Mouse (Mus musculus) inflammation-experienced regulatory T-cells, adult 6 months (primary cell): ENCODE data around the gene Mid1. TPM values are rescaled to one million over a fixed set of nuclear protein-coding genes. Genes with fewer than 3 reads are reported as not detected.
"Not testable (repeated sequence)": the region's sequence is repeated elsewhere in the genome, so short reads cannot be mapped to it uniquely, and the experiment has no call there.

Experiments
- ATAC-seq: one replicate; pipeline ENCODE4 v1.8.0; 2017
- polyA plus RNA-seq, 3 experiments: library from polyadenylated mRNA; unstranded; fragments of 100-300 nt; shearing (Covaris generic); gene quantifications; one replicate each; pipeline ENCODE4 v1.2.1; 2017

Gene Mid1
- polyA plus RNA-seq, 3 experiments from 2014 or later = 0.80 to 3.3 (median 1.5) TPM

DNA sequence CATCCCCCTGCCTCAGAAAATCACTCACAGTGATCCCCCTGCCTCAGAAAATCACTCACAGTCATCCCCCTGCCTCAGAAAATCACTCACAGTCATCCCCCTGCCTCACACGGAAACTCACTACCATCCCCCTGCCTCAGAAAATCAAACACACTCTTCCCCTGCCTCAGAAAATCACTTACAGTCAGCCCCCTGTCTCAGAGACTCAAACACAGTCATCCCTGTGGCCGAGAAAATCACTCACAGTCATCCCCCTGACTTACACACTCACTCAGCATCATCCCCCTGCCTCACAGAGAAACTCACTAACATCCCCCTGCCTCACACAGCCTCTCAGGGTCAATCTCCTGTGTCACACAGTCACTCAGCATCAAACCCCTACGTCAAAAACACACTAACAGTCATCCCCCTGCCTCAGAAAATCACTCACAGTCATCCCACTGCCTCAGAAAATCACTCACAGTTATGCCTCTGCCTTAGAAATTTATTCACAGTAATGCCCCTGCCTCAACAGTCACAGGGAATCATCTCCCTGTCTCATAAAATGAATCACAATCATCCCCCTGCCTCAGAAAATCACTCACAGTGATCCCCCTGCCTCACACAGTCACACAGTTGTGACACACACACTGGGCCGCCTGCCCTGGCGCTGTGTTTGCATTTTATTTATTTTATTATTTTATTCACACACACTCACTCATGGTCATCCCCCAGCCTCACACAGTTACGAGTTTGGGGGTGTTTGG is 315.8 kb downstream of the Mid1 start:
- ATAC-seq = not testable (repeated sequence)

GRCm38 (mm10) chrX:170001388-170001695 is 316.3 kb downstream of the Mid1 start:
- ATAC-seq = not testable (repeated sequence)

GRCm38 (mm10) chrX:170002510-170003197 is 317.7 kb downstream of the Mid1 start:
- not testable (repeated sequence) for ATAC-seq

DNA sequence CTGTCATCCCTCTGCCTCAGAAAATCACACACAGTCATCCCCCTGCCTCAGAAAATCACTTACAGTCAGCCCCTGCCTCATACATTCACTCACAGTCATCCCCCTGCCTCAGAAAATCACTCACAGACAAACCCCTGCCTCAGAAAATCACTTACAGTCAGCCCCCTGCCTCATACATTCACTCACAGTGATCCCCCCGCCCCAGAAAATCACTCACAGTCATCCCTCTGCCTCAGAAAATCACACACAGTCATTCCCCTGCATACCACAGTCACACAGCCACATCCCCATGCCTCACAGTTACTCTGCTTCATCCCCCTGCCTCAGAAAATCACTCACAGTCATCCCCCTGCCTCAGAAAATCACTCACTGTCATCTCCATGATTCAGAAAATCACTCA is 318.5 kb downstream of the Mid1 start:
- not testable (repeated sequence) for ATAC-seq

GRCm38 (mm10) chrX:170004236-170004635 is 319.2 kb downstream of the Mid1 start:
- ATAC-seq = not testable (repeated sequence)

DNA sequence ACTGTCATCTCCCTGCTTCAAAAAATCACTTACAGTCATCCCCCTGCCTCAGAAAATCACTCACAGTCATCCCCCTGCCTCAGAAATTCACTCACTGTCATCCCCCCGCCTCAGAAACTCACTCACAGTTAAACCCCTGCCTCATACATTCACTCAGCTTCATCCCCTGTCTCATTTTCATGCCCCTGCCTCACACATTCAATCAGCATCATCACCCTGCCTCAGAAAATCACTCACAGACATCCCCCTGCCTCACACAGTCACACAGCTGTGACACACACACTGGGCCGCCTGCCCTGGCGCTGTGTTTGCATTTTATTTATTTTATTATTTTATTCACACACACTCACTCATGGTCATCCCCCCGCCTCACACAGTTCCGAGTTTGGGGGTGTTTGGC is 319.8 kb downstream of the Mid1 start:
- not testable (repeated sequence) for ATAC-seq

DNA sequence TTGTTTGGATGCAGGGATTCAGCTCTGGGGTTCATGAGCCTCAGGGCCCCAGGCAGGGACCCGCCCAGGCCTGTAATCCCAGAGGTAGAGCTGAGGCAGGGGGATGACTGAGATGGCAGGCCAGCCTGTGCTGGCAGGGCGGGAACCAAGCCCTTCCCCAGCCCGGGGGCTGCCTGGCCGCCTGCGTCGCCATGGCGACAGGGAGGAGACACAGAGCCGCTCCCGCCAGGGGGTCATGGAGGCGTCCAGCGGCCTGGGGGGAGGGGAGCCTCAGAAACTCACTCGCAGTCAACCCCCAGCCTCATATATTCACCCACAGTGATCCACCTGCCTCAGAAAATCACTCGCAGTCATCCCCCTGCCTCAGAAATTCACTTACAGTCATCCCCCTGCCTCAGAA is 320.2 kb downstream of the Mid1 start:
- ATAC-seq = not testable (repeated sequence)

- not testable (repeated sequence) for ATAC-seq
Measured at GRCm38 (mm10) chrX:170005695-170006297, 320.8 kb downstream of the Mid1 start.

DNA sequence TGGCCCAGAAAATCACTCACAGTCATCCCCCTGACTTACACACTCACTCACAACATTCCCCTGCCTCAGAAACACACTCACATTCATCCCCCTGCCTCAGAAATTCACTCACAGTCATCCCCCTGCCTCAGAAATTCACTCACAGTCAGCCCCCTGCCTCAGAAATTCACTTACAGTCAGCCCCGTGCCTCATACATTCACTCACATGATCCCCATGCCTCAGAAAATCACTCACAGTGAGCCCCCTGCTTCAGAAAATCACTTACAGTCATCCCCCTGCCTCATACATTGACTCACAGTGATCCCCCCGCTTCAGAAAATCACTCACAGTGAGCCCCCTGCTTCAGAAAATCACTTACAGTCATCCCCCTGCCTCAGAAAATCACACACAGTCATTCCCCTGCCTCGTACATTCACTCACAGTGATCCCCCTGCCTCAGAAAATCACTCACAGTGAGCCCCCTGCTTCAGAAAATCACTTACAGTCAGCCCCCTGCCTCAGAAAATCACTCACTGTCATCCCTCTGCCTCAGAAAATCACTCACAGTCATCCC is 321.8 kb downstream of the Mid1 start:
- not testable (repeated sequence) for ATAC-seq

- ATAC-seq = not testable (repeated sequence)
Measured at GRCm38 (mm10) chrX:170007375-170008178, 322.6 kb downstream of the Mid1 start.

GRCm38 (mm10) chrX:170008179-170008467 is 323.1 kb downstream of the Mid1 start:
- ATAC-seq = not testable (repeated sequence)

DNA sequence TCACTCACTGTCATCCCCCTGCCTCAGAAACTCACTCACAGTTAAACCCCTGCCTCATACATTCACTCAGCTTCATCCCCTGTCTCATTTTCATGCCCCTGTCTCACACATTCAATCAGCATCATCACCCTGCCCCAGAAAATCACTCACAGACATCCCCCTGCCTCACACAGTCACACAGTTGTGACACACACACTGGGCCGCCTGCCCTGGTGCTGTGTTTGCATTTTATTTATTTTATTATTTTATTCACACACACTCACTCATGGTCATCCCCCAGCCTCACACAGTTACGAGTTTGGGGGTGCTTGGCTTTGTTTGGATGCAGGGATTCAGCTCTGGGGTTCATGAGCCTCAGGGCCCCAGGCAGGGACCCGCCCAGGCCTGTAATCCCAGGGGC is 323.6 kb downstream of the Mid1 start:
- ATAC-seq = not testable (repeated sequence)

DNA sequence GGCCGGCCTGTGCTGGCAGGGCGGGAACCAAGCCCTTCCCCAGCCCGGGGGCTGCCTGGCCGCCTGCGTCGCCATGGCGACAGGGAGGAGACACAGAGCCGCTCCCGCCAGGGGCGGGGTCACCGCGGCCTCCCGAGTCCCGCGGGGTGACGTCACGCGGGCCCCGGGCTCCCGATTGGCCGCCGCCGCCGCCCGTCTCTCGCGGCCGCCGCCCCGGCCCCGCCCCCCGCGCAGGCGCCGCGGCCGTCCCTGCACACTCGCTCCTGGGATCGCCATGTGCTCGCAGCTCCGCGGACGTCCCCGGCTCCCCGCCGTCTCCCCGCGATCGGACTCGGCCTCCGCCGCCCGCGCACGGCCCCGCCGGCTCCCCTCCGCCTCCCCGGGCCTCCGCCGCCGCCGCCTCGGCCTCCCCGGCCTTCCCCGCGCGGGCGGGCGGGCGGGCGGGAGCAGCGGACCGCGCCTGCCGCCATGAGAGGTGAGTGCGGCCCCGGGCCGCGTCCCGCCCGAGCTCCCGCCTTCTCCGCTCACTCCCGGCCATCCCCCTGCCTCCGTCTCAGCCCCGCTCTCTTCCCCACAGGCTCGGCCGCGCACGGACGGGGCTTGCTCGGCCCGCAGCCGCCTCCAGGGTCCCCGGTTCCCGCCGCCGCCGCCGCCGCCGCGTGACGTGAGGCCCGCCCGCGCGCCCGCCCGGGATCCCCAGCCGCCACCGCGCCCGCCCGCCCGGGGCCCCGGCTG is 324.2 kb downstream of the Mid1 start, which contains the start of gene Gm21887:
Gene Gm21887 (plus strand): TSS at position 644 of the 735 bp plus-strand sequence.
- peak; percentile 49 for ATAC-seq

GRCm38 (mm10) chrX:170009801-170010221 is 324.8 kb downstream of the Mid1 start:
- peak; percentile 93 for ATAC-seq

- ATAC-seq = not testable (repeated sequence)
Measured at GRCm38 (mm10) chrX:170010581-170011528, 325.9 kb downstream of the Mid1 start.

GRCm38 (mm10) chrX:170011529-170011879 is 326.5 kb downstream of the Mid1 start:
- ATAC-seq = not testable (repeated sequence)

GRCm38 (mm10) chrX:170013421-170013820 is 328.4 kb downstream of the Mid1 start:
- ATAC-seq = not testable (repeated sequence)

- ATAC-seq = not testable (repeated sequence)
Measured at GRCm38 (mm10) chrX:170014038-170014437, 329.0 kb downstream of the Mid1 start.

DNA sequence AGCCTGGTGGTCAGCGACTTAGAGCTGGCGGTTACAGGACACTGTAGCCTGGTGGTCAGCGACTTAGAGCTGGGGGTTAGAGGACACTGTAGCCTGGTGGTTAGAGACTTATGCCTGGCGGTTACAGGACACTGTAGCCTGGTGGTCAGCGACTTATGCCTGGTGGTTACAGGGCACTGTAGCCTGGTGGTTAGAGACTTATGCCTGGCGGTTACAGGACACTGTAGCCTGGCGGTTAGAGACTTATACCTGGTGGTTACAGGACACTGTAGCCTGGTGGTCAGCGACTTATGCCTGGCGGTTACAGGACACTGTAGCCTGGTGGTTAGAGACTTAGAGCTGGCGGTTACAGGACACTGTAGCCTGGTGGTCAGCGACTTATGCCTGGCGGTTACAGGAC is 330.9 kb downstream of the Mid1 start:
- ATAC-seq = not testable (repeated sequence)
